Mouse (Mus musculus) stomach, embryonic 16.5 days (tissue): Measurements from ENCODE around the gene Tmprss13. TPM values are rescaled to one million over a fixed set of nuclear protein-coding genes. Genes with fewer than 3 reads are reported as not detected.
A peak's percentile ranks its signal among the peaks of the same experiment; 100 is the strongest.

ENCODE experiments used
- ATAC-seq: fragments of 200-750 bp; cut with Nextera tagmentation; 2 replicates; pipeline ENCODE4 v1.8.0; 2017; ENCODE audit warnings: moderate number of reproducible peaks, moderate TSS enrichment; ENCODE audit not compliant: insufficient read depth, low FRiP score
- H3K27ac ChIP-seq: fragments of 300-500 bp; sonication (generic); 2 replicates; pipeline ENCODE4 v1.5.1; 2014; ENCODE audit warnings: low read length
- H3K27me3 ChIP-seq: fragments of 300-500 bp; sonication (generic); 2 replicates; pipeline ENCODE4 v1.6.1; 2014; ENCODE audit warnings: low read length, control low read depth, mixed read lengths; ENCODE audit not compliant: control insufficient read depth, insufficient read depth
- H3K36me3 ChIP-seq: fragments of 300-500 bp; sonication (generic); 2 replicates; pipeline ENCODE4 v1.6.1; 2014; ENCODE audit warnings: low read length; ENCODE audit not compliant: control insufficient read depth, insufficient read depth
- H3K4me1 ChIP-seq: fragments of 300-500 bp; sonication (generic); 2 replicates; pipeline ENCODE4 v1.6.1; 2014; ENCODE audit warnings: low read length, control low read depth, mixed read lengths; ENCODE audit not compliant: control insufficient read depth, insufficient read depth
- H3K4me2 ChIP-seq: fragments of 300-500 bp; sonication (generic); 2 replicates; pipeline ENCODE4 v1.6.1; 2014; ENCODE audit warnings: low read depth, low read length, mixed read lengths
- H3K4me3 ChIP-seq: fragments of 300-500 bp; sonication (generic); replicated peaks from 2 replicates; pipeline ENCODE4 v1.5.1; 2014; ENCODE audit warnings: mild to moderate bottlenecking, low read length
- H3K9ac ChIP-seq: fragments of 300-500 bp; sonication (generic); 2 replicates; pipeline ENCODE4 v1.6.1; 2014; ENCODE audit warnings: low read length
- H3K9me3 ChIP-seq: fragments of 300-500 bp; sonication (generic); replicated peaks from 2 replicates; pipeline ENCODE4 v1.6.1; 2016; ENCODE audit warnings: low read length, control low read depth; ENCODE audit not compliant: control insufficient read depth
- WGBS: fragments of 180-500 bp; shearing (Covaris S2); extraction: QIAGEN DNeasy Blood & Tissue Kit; methylation state at CpG from one replicate; pipeline ENCODE4 v1.1.7; 2014; 5-methylcytosine and 5-hydroxymethylcytosine counted together
- polyA plus RNA-seq: library from polyadenylated mRNA; unstranded; fragments of >200 nt; fragmentation: Nextera tagmentation; extraction: Ambion mirVana; gene quantifications from 2 replicates; pipeline ENCODE4 v1.2.1, GENCODE M21; 2015

Tmprss13 gene
- polyA plus RNA-seq, 1 experiment from 2014 or later, result 8.2 TPM

DNA sequence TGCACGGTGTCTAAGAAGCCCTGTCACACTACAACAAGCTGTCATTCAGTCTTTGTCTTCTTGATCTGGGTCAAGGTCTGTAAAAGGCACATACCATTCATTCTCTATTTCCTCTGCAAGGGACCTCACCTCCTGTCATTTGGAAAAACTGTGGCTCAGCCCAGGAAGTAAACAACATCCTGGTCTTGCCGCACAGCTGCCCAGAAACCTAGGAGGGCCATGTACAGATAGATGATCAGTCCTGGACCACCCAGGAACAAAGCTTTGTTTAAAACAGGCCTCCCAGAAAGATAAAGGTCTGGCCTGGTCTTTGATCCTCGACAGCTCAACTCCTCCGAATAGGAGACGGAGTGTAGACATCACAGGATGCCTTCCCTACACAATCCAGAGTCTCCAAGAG, 31.0 kb downstream of the Tmprss13 start:
- Histone ChIP-seq H3K36me3 (no peaks in the 10 kb centered on the region), H3K27ac (no peak overlapping the region), H3K4me2 (no peak overlapping the region), H3K27me3 (no peaks in the 10 kb centered on the region), H3K9me3 (no peaks in the 10 kb centered on the region), H3K9ac (no peak overlapping the region), H3K4me1 (no peaks in the 10 kb centered on the region), H3K4me3 (no peak overlapping the region)
- ATAC-seq, result no peak
- WGBS, result 21% methylated on average over 5 of the region's 5 CpGs

DNA sequence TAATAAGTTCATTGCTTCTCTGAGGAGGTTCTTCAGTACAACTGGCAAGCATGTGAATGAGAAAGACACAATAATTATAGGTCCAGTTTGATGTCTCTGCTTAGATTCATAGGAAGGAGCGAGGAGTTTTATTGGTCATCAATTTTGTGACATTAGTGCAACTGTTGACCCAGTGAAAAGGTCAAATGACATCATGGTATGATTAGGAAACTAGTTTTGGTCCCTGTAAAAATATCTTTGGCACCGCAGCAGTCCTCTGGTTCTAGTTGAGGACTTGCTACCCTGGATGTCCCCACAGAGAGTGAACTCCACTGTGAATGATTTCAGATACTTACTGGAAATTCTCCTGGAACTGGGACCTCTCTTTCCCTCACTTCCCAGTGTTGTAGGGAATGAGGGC, 36.3 kb downstream of the Tmprss13 start:
- Histone ChIP-seq H3K9ac (no peak overlapping the region), H3K27ac (no peak overlapping the region), H3K4me2 (no peak overlapping the region), H3K9me3 (no peaks in the 10 kb centered on the region), H3K4me3 (no peak overlapping the region), H3K4me1 (no peaks in the 10 kb centered on the region), H3K27me3 (no peaks in the 10 kb centered on the region), H3K36me3 (no peaks in the 10 kb centered on the region)
- ATAC-seq, result no peak
- 71% methylated on average over 2 of the region's 2 CpGs for WGBS

DNA sequence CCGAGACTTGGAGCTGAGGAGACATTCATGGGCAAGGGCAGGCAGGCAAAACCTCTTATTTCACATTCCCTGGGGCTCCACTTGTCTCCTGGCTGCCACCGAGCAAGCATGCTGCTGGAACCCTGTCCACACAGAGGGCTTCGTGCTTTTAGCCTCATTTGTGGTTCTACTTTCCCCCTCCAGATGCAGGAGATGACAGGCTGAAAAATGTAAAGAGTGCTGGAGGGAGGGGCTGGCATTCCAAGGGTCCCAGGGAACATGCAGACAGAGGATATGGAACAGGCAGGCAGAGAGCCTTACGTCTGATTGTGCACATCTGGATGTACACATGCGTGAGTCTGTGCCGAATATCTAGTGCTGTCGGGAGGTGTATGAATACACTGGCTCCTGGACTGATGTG, 39.5 kb downstream of the Tmprss13 start:
- Histone ChIP-seq H3K9me3 (no peaks in the 10 kb centered on the region), H3K4me2 (no peak overlapping the region), H3K9ac (no peak overlapping the region), H3K27ac (no peak overlapping the region), H3K4me3 (no peak overlapping the region), H3K4me1 (no peaks in the 10 kb centered on the region), H3K27me3 (no peaks in the 10 kb centered on the region), H3K36me3 (no peaks in the 10 kb centered on the region)
- WGBS, result 21% methylated on average over 7 of the region's 7 CpGs
- ATAC-seq, result no peak

- H3K9ac ChIP-seq, result no peak overlapping the region
- no peak overlapping the region for H3K27ac ChIP-seq
- no peaks in the 10 kb centered on the region for H3K27me3 ChIP-seq
- H3K4me2 ChIP-seq, result no peak overlapping the region
- ATAC-seq, result no peak
- no peaks in the 10 kb centered on the region for H3K9me3 ChIP-seq
- WGBS, result 23% methylated on average over 2 of the region's 2 CpGs
- H3K36me3 ChIP-seq, result no peaks in the 10 kb centered on the region
- no peak overlapping the region for H3K4me3 ChIP-seq
- no peaks in the 10 kb centered on the region for H3K4me1 ChIP-seq
Observed at GRCm38 (mm10) chr9:45362051-45362461, 43.2 kb downstream of the Tmprss13 start.

- Histone ChIP-seq H3K36me3 (no peaks in the 10 kb centered on the region), H3K9me3 (no peaks in the 10 kb centered on the region), H3K27me3 (no peaks in the 10 kb centered on the region), H3K4me3 (no peak overlapping the region), H3K4me1 (no peaks in the 10 kb centered on the region), H3K27ac (no peak overlapping the region), H3K9ac (no peak overlapping the region), H3K4me2 (no peak overlapping the region)
- no peak for ATAC-seq
- 67% methylated on average over 7 of the region's 7 CpGs for WGBS
Observed at GRCm38 (mm10) chr9:45363639-45364214, 44.8 kb downstream of the Tmprss13 start.

- ATAC-seq, result no peak
- 54% methylated on average over 8 of the region's 8 CpGs for WGBS
Observed at GRCm38 (mm10) chr9:45367716-45368115, 48.8 kb downstream of the Tmprss13 start.

GRCm38 (mm10) chr9:45368341-45368901, 49.5 kb downstream of the Tmprss13 start:
- Histone ChIP-seq H3K9ac (no peak overlapping the region), H3K27ac (no peak overlapping the region), H3K4me1 (no peaks in the 10 kb centered on the region), H3K9me3 (no peaks in the 10 kb centered on the region), H3K4me3 (no peak overlapping the region), H3K36me3 (no peaks in the 10 kb centered on the region), H3K27me3 (0 out of 2 replicates have a peak, but pooled peaks cover 3% of the 10 kb centered on the region), H3K4me2 (no peak overlapping the region)
- no peak for ATAC-seq
- WGBS, result 47% methylated on average over 5 of the region's 5 CpGs

More at GRCm38 (mm10) chr9:45367716-45368115, 48.8 kb downstream of the Tmprss13 start:
- H3K4me3 ChIP-seq, result no peak overlapping the region
- H3K27ac ChIP-seq, result no peak overlapping the region
- no peaks in the 10 kb centered on the region for H3K9me3 ChIP-seq
- no peak overlapping the region for H3K9ac ChIP-seq
- H3K4me1 ChIP-seq, result no peaks in the 10 kb centered on the region
- H3K4me2 ChIP-seq, result no peak overlapping the region
- H3K36me3 ChIP-seq, result no peaks in the 10 kb centered on the region
- 0 out of 2 replicates have a peak, but pooled peaks cover 3% of the 10 kb centered on the region for H3K27me3 ChIP-seq

- H3K9me3 ChIP-seq, result no peaks in the 10 kb centered on the region
- H3K27me3 ChIP-seq, result 0 out of 2 replicates have a peak, but pooled peaks cover 3% of the 10 kb centered on the region
- 0% methylated on average over 28 of the region's 28 CpGs for WGBS
- H3K4me1 ChIP-seq, result no peaks in the 10 kb centered on the region
- peak within 1 kb of the TSS; percentile 61 for H3K4me3 ChIP-seq
- peak within 1 kb of the TSS; percentile 83 for H3K4me2 ChIP-seq
- H3K27ac ChIP-seq, result no peak within 1 kb of the TSS
- peak; percentile 69; the same call in 1 of the 2 replicates for ATAC-seq
- H3K9ac ChIP-seq, result peak within 1 kb of the TSS; percentile 71
- H3K36me3 ChIP-seq, result no peaks in the 10 kb centered on the region
Observed at GRCm38 (mm10) chr9:45370117-45370561, 51.2 kb downstream of the Tmprss13 start, which contains the start of gene Fxyd6. Gene Fxyd6, plus strand, starts transcription at chr9:45370185.

DNA sequence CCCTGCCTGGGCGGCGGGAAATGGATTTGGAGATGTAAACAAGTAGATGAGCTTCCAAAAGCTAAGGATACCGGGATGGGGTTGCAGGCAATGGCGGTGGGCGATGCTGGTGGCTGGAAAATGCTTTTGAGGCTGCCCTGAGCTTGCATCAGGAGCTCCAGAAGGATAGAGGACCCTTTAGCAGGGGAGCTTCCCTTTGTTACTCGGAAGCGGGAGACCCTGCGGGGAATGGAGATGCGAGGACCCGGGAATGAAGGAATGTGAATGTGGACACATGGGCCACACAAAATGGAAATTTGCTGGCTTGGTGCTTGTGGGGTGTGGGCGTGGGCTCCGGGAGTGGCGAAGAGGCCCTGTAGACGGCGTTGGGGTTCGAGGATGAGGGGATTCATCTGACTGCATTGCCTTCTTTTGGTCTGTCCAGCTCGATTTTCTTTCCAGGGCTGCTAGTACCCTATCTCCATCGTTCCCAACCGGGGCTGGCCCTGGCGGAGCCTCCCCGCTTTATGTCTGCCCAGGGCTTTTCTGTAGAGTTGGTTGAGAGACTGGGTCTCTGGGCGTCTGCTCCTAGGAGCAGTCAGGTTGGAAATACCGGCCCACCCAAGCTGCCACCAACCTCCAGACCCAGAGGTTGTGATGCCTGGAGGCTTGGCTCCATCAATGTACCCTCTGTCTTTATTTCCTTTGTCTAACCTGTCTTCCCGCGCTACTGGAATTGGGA, 51.9 kb downstream of the Tmprss13 start:
- H3K9ac ChIP-seq, result peak overlapping the region; percentile 71
- H3K4me3 ChIP-seq, result peak overlapping the region; percentile 61
- H3K4me2 ChIP-seq, result peak overlapping the region; percentile 83
- no peak overlapping the region for H3K27ac ChIP-seq
- ATAC-seq, result no peak; the same call in 1 of the 2 replicates
- H3K27me3 ChIP-seq, result 0 out of 2 replicates have a peak, but pooled peaks cover 3% of the 10 kb centered on the region
- H3K9me3 ChIP-seq, result no peaks in the 10 kb centered on the region
- WGBS, result 8% methylated on average over 25 of the region's 25 CpGs
- no peaks in the 10 kb centered on the region for H3K36me3 ChIP-seq
- no peaks in the 10 kb centered on the region for H3K4me1 ChIP-seq
